In genomic region chr14:88981895-88982294, GRCm38 (mm10) we compare ENCODE assay signal across 8 mouse cellular contexts.
DNase-seq lines count a peak whose midpoint lies in the region; ATAC-seq and TF ChIP-seq lines count a peak whose summit lies in the region.

No protein-coding gene starts in this region.

- H3K36me3 ChIP-seq in forebrain, postnatal 0 days (ENCODE audit: insufficient read depth): no peaks in the 10 kb centered on the region
- no peaks in the 10 kb centered on the region for H3K36me3 ChIP-seq in forebrain, embryonic 12.5 days (replicated peaks)
- no peaks in the 10 kb centered on the region for H3K36me3 ChIP-seq in lung, embryonic 14.5 days (ENCODE audit: insufficient read depth)

- WGBS in forebrain, postnatal 0 days: 5% methylated on average over 6 of the region's 6 CpGs
- WGBS in forebrain, embryonic 12.5 days: 10% methylated on average over 6 of the region's 6 CpGs
- WGBS in lung, embryonic 14.5 days: 10% methylated on average over 6 of the region's 6 CpGs

- DNase-seq in forebrain, postnatal 0 days: peak; percentile 79
- DNase-seq in lung, embryonic 14.5 days: peak; percentile 77
- no peak for DNase-seq in lung, postnatal 14 days
- peak; percentile 35 for DNase-seq in brain, adult 2 months (ENCODE audit: low read depth, low spot score)
- DNase-seq in naive thymus-derived CD4-positive, alpha-beta T cell, adult 2 months (ENCODE audit: low read depth): peak; percentile 32
- no peak for DNase-seq in urinary bladder, adult 18-20 months (ENCODE audit: low spot score in 2 of 2)
- DNase-seq in gastrocnemius, postnatal 14 days: no peak

- no peaks in the 10 kb centered on the region for H3K27me3 ChIP-seq in forebrain, postnatal 0 days (ENCODE audit: insufficient read depth, low read length)
- H3K27me3 ChIP-seq in forebrain, embryonic 12.5 days: no peaks in the 10 kb centered on the region
- H3K27me3 ChIP-seq in lung, embryonic 14.5 days (ENCODE audit: insufficient read depth, low read length): no peaks in the 10 kb centered on the region

- no peak overlapping the region for H3K9ac ChIP-seq in forebrain, postnatal 0 days
- no peak overlapping the region for H3K9ac ChIP-seq in forebrain, embryonic 12.5 days
- H3K9ac ChIP-seq in lung, embryonic 14.5 days: no peak overlapping the region

- TF ChIP-seq CTCF in forebrain, postnatal 0 days (IDR thresholded peaks at IDR 0.05; ENCODE audit: low read depth): peak; percentile 66
- peak; percentile 62 for TF ChIP-seq CTCF in lung, embryonic 14.5 days (IDR thresholded peaks at IDR 0.05; ENCODE audit: low read depth)

- intact Hi-C loops in gastrocnemius, postnatal 14 days (cut with DNase I; ENCODE audit: low total_unique reads): no loop called here

- H3K4me1 ChIP-seq in forebrain, postnatal 0 days (ENCODE audit: insufficient read depth): no peaks in the 10 kb centered on the region
- H3K4me1 ChIP-seq in forebrain, embryonic 12.5 days: no peaks in the 10 kb centered on the region
- no peaks in the 10 kb centered on the region for H3K4me1 ChIP-seq in lung, embryonic 14.5 days (ENCODE audit: insufficient read depth)

- no peaks in the 10 kb centered on the region for H3K9me3 ChIP-seq in forebrain, postnatal 0 days (ENCODE audit: low read length)
- H3K9me3 ChIP-seq in forebrain, embryonic 12.5 days: no peaks in the 10 kb centered on the region
- H3K9me3 ChIP-seq in lung, embryonic 14.5 days (ENCODE audit: low read depth, low read length): no peaks in the 10 kb centered on the region

- H3K4me3 ChIP-seq in forebrain, postnatal 0 days (ENCODE audit: low read depth, low read length): no peak overlapping the region
- H3K4me3 ChIP-seq in forebrain, embryonic 12.5 days (replicated peaks): no peak overlapping the region
- no peak overlapping the region for H3K4me3 ChIP-seq in lung, embryonic 14.5 days (ENCODE audit: low read depth, low read length)

- ATAC-seq in forebrain, postnatal 0 days: no peak
- ATAC-seq in forebrain, embryonic 12.5 days (ENCODE audit: low FRiP score): no peak
- no peak for ATAC-seq in lung, embryonic 14.5 days (ENCODE audit: insufficient read depth)

- H3K4me2 ChIP-seq in forebrain, postnatal 0 days (ENCODE audit: low read depth): no peak overlapping the region
- no peak overlapping the region for H3K4me2 ChIP-seq in forebrain, embryonic 12.5 days
- H3K4me2 ChIP-seq in lung, embryonic 14.5 days: no peak overlapping the region

- H3K27ac ChIP-seq in forebrain, postnatal 0 days (ENCODE audit: low read depth, low read length): no peak overlapping the region
- no peak overlapping the region for H3K27ac ChIP-seq in forebrain, embryonic 12.5 days
- H3K27ac ChIP-seq in lung, embryonic 14.5 days (ENCODE audit: low read depth): no peak overlapping the region

Comparison
In these comparisons a context has a peak if more than half of its experiments do, and no peak if none do; other contexts are left out.
1. DNase-seq: peak in forebrain, postnatal 0 days (single experiment), lung, embryonic 14.5 days (single experiment), brain, adult 2 months (single experiment) and naive thymus-derived CD4-positive, alpha-beta T cell, adult 2 months (single experiment); none in lung, postnatal 14 days (single experiment), urinary bladder, adult 18-20 months (0 of 2) and gastrocnemius, postnatal 14 days (single experiment).